Mouse (Mus musculus) urinary bladder, adult 18-20 months (tissue): ENCODE data around the gene Mansc1.

Experiments
- DNase-seq, 2 experiments: peaks; one replicate each; pipeline ENCODE4 v3.0.0; 2022; ENCODE audit warnings: low spot score in 2 of 2, mixed read lengths in 2 of 2

Gene Mansc1

GRCm38 (mm10) chr6:134639900-134640299 is 7.6 kb upstream of the Mansc1 start:
- DNase-seq, result no peak

- DNase-seq, result no peak
These were observed 6.9 kb upstream of the Mansc1 start, which contains the start of gene Borcs5 for GRCm38 (mm10) chr6:134639210-134639609. Gene Borcs5 (plus strand): TSS chr6:134639510.

GRCm38 (mm10) chr6:134636476-134636875 is 4.2 kb upstream of the Mansc1 start:
- DNase-seq, result no peak

GRCm38 (mm10) chr6:134633553-134633952 is 1.3 kb upstream of the Mansc1 start:
- no peak for DNase-seq

GRCm38 (mm10) chr6:134632756-134633155 is 468 bp upstream of the Mansc1 start:
- no peak for DNase-seq

GRCm38 (mm10) chr6:134630447-134630846 is 1.8 kb downstream of the Mansc1 start:
- no peak for DNase-seq

- DNase-seq, result no peak
These were observed 5.7 kb downstream of the Mansc1 start for GRCm38 (mm10) chr6:134626564-134626963.

- no peak for DNase-seq
These were observed 6.9 kb downstream of the Mansc1 start for GRCm38 (mm10) chr6:134625431-134625830.

GRCm38 (mm10) chr6:134621552-134621949 is 10.7 kb downstream of the Mansc1 start:
- DNase-seq, result no peak

GRCm38 (mm10) chr6:134620846-134621551 is 11.3 kb downstream of the Mansc1 start:
- DNase-seq, result no peak

- no peak for DNase-seq
These were observed 12.2 kb downstream of the Mansc1 start for GRCm38 (mm10) chr6:134620129-134620528.

- DNase-seq, result no peak
These were observed 14.7 kb downstream of the Mansc1 start for GRCm38 (mm10) chr6:134617589-134617988.

- peak; percentile 61 to 82 for DNase-seq
These were observed 17.3 kb downstream of the Mansc1 start for GRCm38 (mm10) chr6:134614723-134615648.

GRCm38 (mm10) chr6:134614322-134614721 is 18.0 kb downstream of the Mansc1 start:
- no peak for DNase-seq

- no peak for DNase-seq
These were observed 20.4 kb downstream of the Mansc1 start for GRCm38 (mm10) chr6:134611896-134612295.

GRCm38 (mm10) chr6:134610380-134610779 is 21.9 kb downstream of the Mansc1 start:
- DNase-seq, result no peak

- no peak for DNase-seq
These were observed 25.1 kb downstream of the Mansc1 start for GRCm38 (mm10) chr6:134606949-134607746.

GRCm38 (mm10) chr6:134606540-134606939 is 25.7 kb downstream of the Mansc1 start:
- no peak for DNase-seq

- no peak for DNase-seq
These were observed 27.1 kb downstream of the Mansc1 start for GRCm38 (mm10) chr6:134605196-134605595.

GRCm38 (mm10) chr6:134602371-134603003 is 29.8 kb downstream of the Mansc1 start:
- no peak for DNase-seq

GRCm38 (mm10) chr6:134601766-134602165 is 30.5 kb downstream of the Mansc1 start:
- DNase-seq, result no peak
